Mouse (Mus musculus) erythroblast, embryonic 14.5 days (primary cell): ENCODE measurements around the gene Pole.

Source experiments
- GATA1 ChIP-seq: IDR thresholded peaks from 2 replicates; pipeline ENCODE4 v1.6.1; 2012; ENCODE audit warnings: low read length, inconsistent platforms, mixed read lengths
- TAL1 ChIP-seq: IDR thresholded peaks from 3 replicates; pipeline ENCODE4 v1.6.1; 2012; ENCODE audit warnings: low read length, inconsistent platforms, mixed read lengths

DNA sequence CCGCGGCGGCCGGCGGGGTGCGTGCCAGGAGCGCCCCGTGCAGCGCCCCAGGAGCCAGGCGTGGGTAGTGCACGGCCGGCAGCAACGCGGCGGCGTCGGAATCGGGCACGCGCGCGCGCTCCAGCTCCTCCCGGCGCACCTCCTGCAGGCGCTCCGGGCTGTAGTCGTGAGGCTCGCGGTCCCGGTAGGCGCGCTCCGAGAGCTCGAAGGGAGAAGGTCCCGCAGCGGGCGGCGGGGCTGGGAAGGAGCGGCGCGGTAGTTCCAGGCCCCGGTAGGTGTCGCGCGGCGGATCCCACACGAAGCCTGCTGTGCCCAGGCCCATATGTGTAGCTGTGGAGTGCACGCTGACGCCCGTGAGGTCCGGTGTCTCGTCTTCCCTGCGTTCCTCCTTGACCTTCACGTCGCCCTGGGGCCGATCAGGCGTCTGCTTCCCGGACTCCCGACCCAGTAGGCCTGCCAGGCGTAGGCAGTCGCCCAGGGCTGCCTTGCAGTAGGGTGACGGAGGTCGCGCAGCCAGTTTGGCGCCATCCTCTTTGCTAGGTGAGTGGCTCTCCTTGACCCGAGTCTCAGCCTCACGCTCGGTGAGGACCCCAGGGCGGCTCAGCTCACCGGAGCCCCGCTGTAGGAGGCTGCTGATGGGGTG lies 77.2 kb downstream of the Pole start:
- TF ChIP-seq TAL1 (no peak), GATA1 (no peak)
